Mouse (Mus musculus): ENCODE measurements around the gene Tff3.

DNA sequence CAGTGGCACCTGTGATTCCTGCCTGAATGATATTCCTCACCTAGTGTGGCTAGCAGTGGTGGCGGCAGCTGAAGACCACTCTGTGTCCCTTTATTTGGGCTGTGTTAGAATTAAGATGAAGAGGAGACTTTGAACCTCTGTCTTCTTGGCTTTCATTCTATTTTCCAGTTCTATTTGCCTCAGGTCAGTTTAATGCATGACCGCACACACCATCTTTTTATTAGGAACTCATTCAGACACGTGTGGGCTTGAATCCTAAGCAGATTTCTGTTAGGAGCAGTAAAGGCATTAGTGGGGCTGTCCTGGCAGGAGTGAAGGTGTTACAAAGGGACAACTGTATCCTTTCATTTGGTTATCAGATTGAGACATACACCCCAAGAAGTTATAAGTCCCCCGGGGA lies 30.8 kb upstream of the Tff3 start:
- TF ChIP-seq EP300 (IDR thresholded peaks at IDR 0.05) = no peak
- TF ChIP-seq CTCF (IDR thresholded peaks at IDR 0.05) = no peak
